Mouse (Mus musculus): ENCODE measurements around the gene Nkiras1. TPM values are rescaled to one million over a fixed set of nuclear protein-coding genes. Genes with fewer than 3 reads are reported as not detected.

Nkiras1 gene
- polyA plus RNA-seq, 1 experiment from 2014 or later = 20.4 TPM

- Histone ChIP-seq H3K36me3 (peaks cover 20% of the 10 kb centered on the region; the same call in 1 of the 2 replicates), H3K4me1 (peaks cover 7% of the 10 kb centered on the region; the same call in 1 of the 2 replicates), H3K9me3 (no peaks in the 10 kb centered on the region), H3K9ac (no peak overlapping the region), H3K27ac (no peak overlapping the region), H3K4me2 (no peak overlapping the region), H3K27me3 (no peaks in the 10 kb centered on the region), H3K4me3 (no peak overlapping the region)
- 88% methylated on average over 3 of the region's 3 CpGs for WGBS
- no peak for ATAC-seq (ENCODE audit: insufficient number of reproducible peaks, low FRiP score, low TSS enrichment, low read depth)
These were observed 14.5 kb downstream of the Nkiras1 start for GRCm38 (mm10) chr14:18285476-18285875.

GRCm38 (mm10) chr14:18286441-18286840, 15.5 kb downstream of the Nkiras1 start:
- H3K4me3 ChIP-seq = no peak overlapping the region
- H3K27ac ChIP-seq = no peak overlapping the region
- WGBS = 91% methylated on average over 2 of the region's 2 CpGs
- ATAC-seq (ENCODE audit: insufficient number of reproducible peaks, low FRiP score, low TSS enrichment, low read depth) = no peak
- H3K9ac ChIP-seq = no peak overlapping the region
- no peaks in the 10 kb centered on the region for H3K9me3 ChIP-seq
- peaks cover 10% of the 10 kb centered on the region; the same call in 1 of the 2 replicates for H3K4me1 ChIP-seq
- no peaks in the 10 kb centered on the region for H3K27me3 ChIP-seq
- peaks cover 17% of the 10 kb centered on the region; the same call in 1 of the 2 replicates for H3K36me3 ChIP-seq
- H3K4me2 ChIP-seq = no peak overlapping the region

GRCm38 (mm10) chr14:18287391-18287790, 16.5 kb downstream of the Nkiras1 start:
- ATAC-seq (ENCODE audit: insufficient number of reproducible peaks, low FRiP score, low TSS enrichment, low read depth) = no peak
- Histone ChIP-seq H3K4me3 (no peak overlapping the region), H3K9me3 (no peaks in the 10 kb centered on the region), H3K9ac (no peak overlapping the region), H3K36me3 (peaks cover 7% of the 10 kb centered on the region; the same call in 1 of the 2 replicates), H3K4me2 (no peak overlapping the region), H3K27ac (no peak overlapping the region), H3K27me3 (no peaks in the 10 kb centered on the region), H3K4me1 (peaks cover 10% of the 10 kb centered on the region; the same call in 1 of the 2 replicates)
- WGBS = 67% methylated on average over 2 of the region's 2 CpGs

- Histone ChIP-seq H3K4me3 (no peak overlapping the region), H3K36me3 (no peaks in the 10 kb centered on the region), H3K4me1 (peaks cover 10% of the 10 kb centered on the region; the same call in 1 of the 2 replicates), H3K4me2 (no peak overlapping the region), H3K9ac (no peak overlapping the region), H3K9me3 (no peaks in the 10 kb centered on the region), H3K27ac (no peak overlapping the region), H3K27me3 (no peaks in the 10 kb centered on the region)
- no peak for ATAC-seq (ENCODE audit: insufficient number of reproducible peaks, low FRiP score, low TSS enrichment, low read depth)
- WGBS = 85% methylated on average over 3 of the region's 3 CpGs
These were observed 21.2 kb downstream of the Nkiras1 start for GRCm38 (mm10) chr14:18292111-18292510.

GRCm38 (mm10) chr14:18292578-18292977, 21.6 kb downstream of the Nkiras1 start:
- 75% methylated on average over 3 of the region's 3 CpGs for WGBS
- no peak overlapping the region for H3K9ac ChIP-seq
- no peaks in the 10 kb centered on the region for H3K9me3 ChIP-seq
- no peak for ATAC-seq (ENCODE audit: insufficient number of reproducible peaks, low FRiP score, low TSS enrichment, low read depth)
- H3K36me3 ChIP-seq = no peaks in the 10 kb centered on the region
- H3K4me1 ChIP-seq = peaks cover 10% of the 10 kb centered on the region; the same call in 1 of the 2 replicates
- no peak overlapping the region for H3K4me3 ChIP-seq
- no peaks in the 10 kb centered on the region for H3K27me3 ChIP-seq
- H3K27ac ChIP-seq = no peak overlapping the region
- no peak overlapping the region for H3K4me2 ChIP-seq

- Histone ChIP-seq H3K4me2 (no peak overlapping the region), H3K4me3 (no peak overlapping the region), H3K9me3 (no peaks in the 10 kb centered on the region), H3K27me3 (no peaks in the 10 kb centered on the region), H3K27ac (no peak overlapping the region), H3K36me3 (no peaks in the 10 kb centered on the region), H3K4me1 (0 out of 2 replicates have a peak, but pooled peaks cover 2% of the 10 kb centered on the region), H3K9ac (no peak overlapping the region)
- WGBS = 79% methylated on average over 2 of the region's 2 CpGs
- ATAC-seq (ENCODE audit: insufficient number of reproducible peaks, low FRiP score, low TSS enrichment, low read depth) = no peak
These were observed 26.5 kb downstream of the Nkiras1 start for GRCm38 (mm10) chr14:18297441-18297840.

GRCm38 (mm10) chr14:18298874-18299273, 27.9 kb downstream of the Nkiras1 start:
- Histone ChIP-seq H3K4me2 (no peak overlapping the region), H3K27ac (no peak overlapping the region), H3K36me3 (no peaks in the 10 kb centered on the region), H3K27me3 (no peaks in the 10 kb centered on the region), H3K4me3 (no peak overlapping the region), H3K9me3 (no peaks in the 10 kb centered on the region), H3K9ac (no peak overlapping the region), H3K4me1 (0 out of 2 replicates have a peak, but pooled peaks cover 2% of the 10 kb centered on the region)
- WGBS = 87% methylated on average over 2 of the region's 2 CpGs
- no peak for ATAC-seq (ENCODE audit: insufficient number of reproducible peaks, low FRiP score, low TSS enrichment, low read depth)

GRCm38 (mm10) chr14:18300676-18301075, 29.7 kb downstream of the Nkiras1 start:
- no peaks in the 10 kb centered on the region for H3K27me3 ChIP-seq
- H3K4me1 ChIP-seq = 0 out of 2 replicates have a peak, but pooled peaks cover 2% of the 10 kb centered on the region
- no peaks in the 10 kb centered on the region for H3K9me3 ChIP-seq
- no peak overlapping the region for H3K4me3 ChIP-seq
- no peak overlapping the region for H3K27ac ChIP-seq
- ATAC-seq (ENCODE audit: insufficient number of reproducible peaks, low FRiP score, low TSS enrichment, low read depth) = no peak
- H3K36me3 ChIP-seq = 0 out of 2 replicates have a peak, but pooled peaks cover 2% of the 10 kb centered on the region
- WGBS = 93% methylated on average over 2 of the region's 2 CpGs
- H3K4me2 ChIP-seq = no peak overlapping the region
- H3K9ac ChIP-seq = no peak overlapping the region

GRCm38 (mm10) chr14:18301591-18301990, 30.7 kb downstream of the Nkiras1 start:
- Histone ChIP-seq H3K36me3 (0 out of 2 replicates have a peak, but pooled peaks cover 6% of the 10 kb centered on the region), H3K9me3 (no peaks in the 10 kb centered on the region), H3K27me3 (no peaks in the 10 kb centered on the region), H3K4me1 (0 out of 2 replicates have a peak, but pooled peaks cover 2% of the 10 kb centered on the region), H3K27ac (no peak overlapping the region), H3K4me2 (no peak overlapping the region), H3K4me3 (no peak overlapping the region), H3K9ac (no peak overlapping the region)
- no peak for ATAC-seq (ENCODE audit: insufficient number of reproducible peaks, low FRiP score, low TSS enrichment, low read depth)
- WGBS = 74% methylated on average over 3 of the region's 3 CpGs

GRCm38 (mm10) chr14:18302750-18303149, 31.8 kb downstream of the Nkiras1 start:
- 62% methylated on average over 3 of the region's 3 CpGs for WGBS
- H3K36me3 ChIP-seq = 0 out of 2 replicates have a peak, but pooled peaks cover 6% of the 10 kb centered on the region
- no peak overlapping the region for H3K9ac ChIP-seq
- no peaks in the 10 kb centered on the region for H3K27me3 ChIP-seq
- H3K27ac ChIP-seq = no peak overlapping the region
- no peaks in the 10 kb centered on the region for H3K9me3 ChIP-seq
- H3K4me1 ChIP-seq = 0 out of 2 replicates have a peak, but pooled peaks cover 2% of the 10 kb centered on the region
- ATAC-seq (ENCODE audit: insufficient number of reproducible peaks, low FRiP score, low TSS enrichment, low read depth) = no peak
- H3K4me2 ChIP-seq = no peak overlapping the region
- no peak overlapping the region for H3K4me3 ChIP-seq

- no peak for ATAC-seq (ENCODE audit: insufficient number of reproducible peaks, low FRiP score, low TSS enrichment, low read depth)
- H3K27me3 ChIP-seq = no peaks in the 10 kb centered on the region
- no peak overlapping the region for H3K4me3 ChIP-seq
- H3K27ac ChIP-seq = no peak overlapping the region
- 0 out of 2 replicates have a peak, but pooled peaks cover 6% of the 10 kb centered on the region for H3K36me3 ChIP-seq
- H3K4me1 ChIP-seq = 0 out of 2 replicates have a peak, but pooled peaks cover 2% of the 10 kb centered on the region
- H3K9me3 ChIP-seq = no peaks in the 10 kb centered on the region
- H3K9ac ChIP-seq = no peak overlapping the region
- WGBS = 69% methylated on average over 4 of the region's 4 CpGs
- no peak overlapping the region for H3K4me2 ChIP-seq
These were observed 32.3 kb downstream of the Nkiras1 start for GRCm38 (mm10) chr14:18303262-18303661.

- no peak for ATAC-seq (ENCODE audit: insufficient number of reproducible peaks, low FRiP score, low TSS enrichment, low read depth)
- WGBS = 91% methylated on average over 5 of the region's 5 CpGs
- H3K36me3 ChIP-seq = 0 out of 2 replicates have a peak, but pooled peaks cover 6% of the 10 kb centered on the region
- no peaks in the 10 kb centered on the region for H3K9me3 ChIP-seq
- no peak overlapping the region for H3K27ac ChIP-seq
- no peak overlapping the region for H3K9ac ChIP-seq
- H3K4me3 ChIP-seq = no peak overlapping the region
- 0 out of 2 replicates have a peak, but pooled peaks cover 2% of the 10 kb centered on the region for H3K4me1 ChIP-seq
- no peak overlapping the region for H3K4me2 ChIP-seq
- H3K27me3 ChIP-seq = no peaks in the 10 kb centered on the region
These were observed 33.2 kb downstream of the Nkiras1 start for GRCm38 (mm10) chr14:18304165-18304564.
